Mouse (Mus musculus): ENCODE measurements at regions not wholly inside any gene's neighbourhood (a gene's known extent, or its start where the extent isn't known, plus 50 kb on each side); places are given as distances from the start of the nearest gene placed in this dataset.

DNA sequence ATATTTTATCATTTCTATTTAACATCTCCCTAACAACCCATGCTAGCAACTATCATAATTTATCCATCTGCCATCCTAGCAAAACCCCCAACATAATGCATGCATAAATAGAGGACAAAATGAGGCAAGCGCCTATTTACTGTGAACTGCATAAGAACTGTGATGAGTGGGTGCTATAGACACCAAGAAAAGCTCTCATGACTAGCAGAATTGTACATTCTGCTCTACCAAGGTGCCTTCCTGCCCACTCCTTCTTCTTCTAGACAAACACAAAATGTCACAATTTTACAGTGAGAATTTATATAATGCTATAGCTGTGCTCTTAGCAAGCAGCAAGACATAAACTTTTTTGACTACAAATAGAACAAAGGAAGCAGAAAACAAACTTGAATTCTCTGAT is 305.9 kb downstream of the Brinp1 start:
- Histone ChIP-seq H3K36me3 (no peaks in the 10 kb centered on the region), H3K4me3 (no peak overlapping the region), H3K9ac (no peak overlapping the region), H3K27me3 (replicated peaks) (no peaks in the 10 kb centered on the region), H3K9me3 (no peaks in the 10 kb centered on the region), H3K4me1 (no peaks in the 10 kb centered on the region), H3K27ac (no peak overlapping the region), H3K4me2 (replicated peaks) (no peak overlapping the region)
- 84% methylated on average over 1 of the region's 1 CpGs for WGBS
- no peak for ATAC-seq (ENCODE audit: low FRiP score, low read depth)

DNA sequence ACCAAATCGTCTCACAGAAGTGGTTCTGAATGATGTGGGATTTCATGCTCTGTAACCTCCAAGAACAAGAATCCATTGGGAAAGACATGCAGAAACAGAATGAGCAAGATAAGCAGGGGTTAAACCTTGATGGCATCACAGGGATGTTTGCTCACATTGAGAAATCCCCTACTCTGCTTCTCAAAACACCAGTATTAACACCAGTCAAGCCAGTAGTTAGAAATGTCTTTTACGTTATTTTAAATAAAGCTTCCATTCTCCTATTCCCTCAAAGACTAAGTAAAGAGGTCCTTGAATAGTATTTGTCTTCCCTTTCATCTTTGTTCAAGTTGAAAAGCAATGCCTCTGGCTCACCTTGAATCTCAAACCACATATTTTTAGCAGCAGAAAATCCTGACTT is 320.9 kb downstream of the Brinp1 start:
- H3K4me3 ChIP-seq, result no peak overlapping the region
- ATAC-seq (ENCODE audit: low FRiP score, low read depth), result no peak
- no peak overlapping the region for H3K27ac ChIP-seq
- 86% methylated on average over 2 of the region's 2 CpGs for WGBS
- no peaks in the 10 kb centered on the region for H3K4me1 ChIP-seq
- H3K9me3 ChIP-seq, result no peaks in the 10 kb centered on the region
- no peaks in the 10 kb centered on the region for H3K36me3 ChIP-seq
- H3K27me3 ChIP-seq (replicated peaks), result no peaks in the 10 kb centered on the region
- no peak overlapping the region for H3K4me2 ChIP-seq (replicated peaks)
- H3K9ac ChIP-seq, result no peak overlapping the region

DNA sequence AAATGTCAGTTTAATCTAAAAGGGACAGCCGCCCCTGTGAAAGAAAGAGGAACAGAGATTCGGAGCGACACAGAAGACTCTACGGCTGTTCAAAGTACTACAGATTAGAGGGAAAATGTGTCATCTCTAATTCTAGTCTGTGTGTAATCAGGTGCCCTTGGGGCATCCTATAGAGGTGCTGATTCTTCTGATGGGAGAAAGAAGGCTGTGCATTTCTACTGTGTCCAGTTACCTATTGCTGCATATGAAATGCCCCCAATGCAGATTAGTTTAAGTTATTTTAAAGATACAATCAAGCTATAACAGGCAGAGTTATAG is 330.2 kb downstream of the Brinp1 start:
- H3K36me3 ChIP-seq, result no peaks in the 10 kb centered on the region
- no peaks in the 10 kb centered on the region for H3K9me3 ChIP-seq
- H3K27ac ChIP-seq, result no peak overlapping the region
- ATAC-seq (ENCODE audit: low FRiP score, low read depth), result peak; percentile 63; the same call in 1 of the 2 replicates
- H3K4me3 ChIP-seq, result no peak overlapping the region
- H3K4me2 ChIP-seq (replicated peaks), result no peak overlapping the region
- no peaks in the 10 kb centered on the region for H3K27me3 ChIP-seq (replicated peaks)
- no peak overlapping the region for H3K9ac ChIP-seq
- H3K4me1 ChIP-seq, result peaks cover 6% of the 10 kb centered on the region; the same call in 1 of the 2 replicates
- WGBS, result 39% methylated on average over 4 of the region's 4 CpGs

DNA sequence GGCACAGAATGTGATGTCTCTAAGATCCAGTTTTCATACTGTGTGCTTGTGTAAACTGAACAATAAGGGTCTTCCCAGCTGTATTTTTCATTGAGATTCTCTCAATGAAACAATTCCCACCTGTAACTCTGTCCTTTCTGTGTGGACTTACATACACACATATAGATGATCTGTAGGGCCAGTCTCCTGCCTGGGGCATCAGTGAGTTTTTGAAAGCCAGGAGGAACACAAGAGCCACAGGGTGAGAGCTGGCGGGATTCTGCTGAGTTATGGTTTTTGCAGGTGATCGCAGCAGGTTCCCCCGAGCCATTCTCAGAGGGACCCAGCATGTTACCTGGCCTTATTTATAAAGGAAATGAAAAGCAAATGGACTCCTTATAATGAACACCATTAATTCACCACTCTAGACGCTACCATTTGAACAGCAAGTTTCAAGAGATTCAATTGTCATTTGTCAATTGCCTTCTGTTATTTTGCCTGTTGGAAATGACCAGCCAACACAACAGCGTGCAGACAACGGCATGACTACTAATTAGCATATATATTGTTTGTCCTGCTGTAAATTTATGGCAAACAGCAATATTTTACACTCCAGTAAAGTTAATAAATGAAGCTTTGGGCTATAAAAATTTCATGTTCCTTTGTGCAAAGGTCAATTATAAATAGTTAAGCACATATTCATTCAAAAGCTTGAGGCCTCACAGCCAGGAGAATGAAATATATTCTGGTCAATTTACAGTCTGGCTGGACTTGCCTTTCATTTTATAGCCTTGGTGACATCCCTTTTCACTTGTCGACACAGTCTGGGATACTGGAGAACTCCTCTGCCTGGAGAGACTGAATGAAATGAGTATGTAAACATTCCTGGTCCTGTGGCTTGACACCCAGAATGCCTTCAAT is 330.8 kb downstream of the Brinp1 start:
- H3K9ac ChIP-seq, result no peak overlapping the region
- peaks cover 6% of the 10 kb centered on the region; the same call in 1 of the 2 replicates for H3K4me1 ChIP-seq
- no peaks in the 10 kb centered on the region for H3K9me3 ChIP-seq
- H3K4me3 ChIP-seq, result no peak overlapping the region
- no peaks in the 10 kb centered on the region for H3K36me3 ChIP-seq
- 36% methylated on average over 7 of the region's 7 CpGs for WGBS
- H3K4me2 ChIP-seq (replicated peaks), result no peak overlapping the region
- no peaks in the 10 kb centered on the region for H3K27me3 ChIP-seq (replicated peaks)
- H3K27ac ChIP-seq, result no peak overlapping the region
- ATAC-seq (ENCODE audit: low FRiP score, low read depth), result peak; percentile 82

DNA sequence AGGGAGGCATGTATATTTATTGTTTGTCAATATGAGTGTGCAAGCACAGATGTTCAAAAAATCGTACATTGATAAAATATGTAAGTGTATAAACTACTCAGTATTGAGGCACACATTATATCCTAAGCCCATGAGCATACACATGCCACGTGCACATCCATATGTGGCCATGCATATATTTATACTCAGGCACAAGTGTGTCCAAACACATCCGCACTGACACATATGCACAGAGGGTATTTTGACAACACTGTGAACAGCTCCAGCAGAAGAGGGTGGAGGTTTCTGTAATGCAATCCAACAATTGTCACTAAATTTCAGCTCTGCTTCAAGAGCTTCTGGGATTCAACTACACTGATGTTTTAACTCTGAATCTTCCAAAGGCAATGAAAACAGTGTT is 333.6 kb downstream of the Brinp1 start:
- Histone ChIP-seq H3K4me3 (no peak overlapping the region), H3K9ac (no peak overlapping the region)
- WGBS, result 92% methylated on average over 3 of the region's 3 CpGs

DNA sequence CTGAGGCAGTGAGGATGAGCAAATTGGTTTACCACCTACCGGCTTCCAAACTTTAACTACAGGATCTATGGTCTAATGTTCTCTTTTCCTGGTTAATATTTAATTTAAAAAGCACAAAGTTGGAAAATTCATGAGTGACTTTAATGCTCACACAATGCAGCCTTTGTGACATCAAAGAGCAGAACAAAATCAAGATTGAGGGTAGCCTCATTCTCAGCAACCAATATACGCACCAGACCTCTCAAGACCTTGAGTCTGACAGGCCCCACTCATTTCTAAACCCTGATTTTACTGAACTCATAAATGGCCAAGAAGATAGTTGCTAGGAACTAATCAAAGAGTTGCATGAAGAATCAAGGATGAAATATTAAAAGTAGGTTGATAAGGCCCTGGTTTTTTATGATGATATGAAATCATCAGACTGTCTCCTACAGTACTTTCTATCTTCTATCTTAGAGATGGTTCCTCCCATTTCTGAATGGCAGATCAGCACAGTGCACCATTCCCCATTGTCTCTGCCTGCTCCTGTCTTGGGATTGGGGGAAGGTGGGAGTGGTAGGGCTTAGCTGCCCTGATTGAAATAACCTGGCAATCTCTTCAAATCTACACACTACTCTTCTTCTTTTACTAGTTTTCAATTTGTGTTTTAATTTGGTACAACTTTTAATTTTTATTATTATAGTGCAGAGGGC is 338.3 kb downstream of the Brinp1 start:
- no peak overlapping the region for H3K27ac ChIP-seq
- no peaks in the 10 kb centered on the region for H3K27me3 ChIP-seq (replicated peaks)
- H3K4me3 ChIP-seq, result no peak overlapping the region
- H3K4me2 ChIP-seq (replicated peaks), result no peak overlapping the region
- H3K4me1 ChIP-seq, result no peaks in the 10 kb centered on the region
- H3K9ac ChIP-seq, result no peak overlapping the region
- no peak for ATAC-seq (ENCODE audit: low FRiP score, low read depth)
- no peaks in the 10 kb centered on the region for H3K9me3 ChIP-seq
- WGBS, result 90% methylated on average over 2 of the region's 2 CpGs
- H3K36me3 ChIP-seq, result no peaks in the 10 kb centered on the region

More for the DNA sequence above, 333.6 kb downstream of the Brinp1 start:
- no peaks in the 10 kb centered on the region for H3K9me3 ChIP-seq
- no peak for ATAC-seq (ENCODE audit: low FRiP score, low read depth)
- H3K36me3 ChIP-seq, result no peaks in the 10 kb centered on the region
- no peak overlapping the region for H3K27ac ChIP-seq
- H3K4me1 ChIP-seq, result peaks cover 6% of the 10 kb centered on the region; the same call in 1 of the 2 replicates
- no peaks in the 10 kb centered on the region for H3K27me3 ChIP-seq (replicated peaks)
- H3K4me2 ChIP-seq (replicated peaks), result no peak overlapping the region

DNA sequence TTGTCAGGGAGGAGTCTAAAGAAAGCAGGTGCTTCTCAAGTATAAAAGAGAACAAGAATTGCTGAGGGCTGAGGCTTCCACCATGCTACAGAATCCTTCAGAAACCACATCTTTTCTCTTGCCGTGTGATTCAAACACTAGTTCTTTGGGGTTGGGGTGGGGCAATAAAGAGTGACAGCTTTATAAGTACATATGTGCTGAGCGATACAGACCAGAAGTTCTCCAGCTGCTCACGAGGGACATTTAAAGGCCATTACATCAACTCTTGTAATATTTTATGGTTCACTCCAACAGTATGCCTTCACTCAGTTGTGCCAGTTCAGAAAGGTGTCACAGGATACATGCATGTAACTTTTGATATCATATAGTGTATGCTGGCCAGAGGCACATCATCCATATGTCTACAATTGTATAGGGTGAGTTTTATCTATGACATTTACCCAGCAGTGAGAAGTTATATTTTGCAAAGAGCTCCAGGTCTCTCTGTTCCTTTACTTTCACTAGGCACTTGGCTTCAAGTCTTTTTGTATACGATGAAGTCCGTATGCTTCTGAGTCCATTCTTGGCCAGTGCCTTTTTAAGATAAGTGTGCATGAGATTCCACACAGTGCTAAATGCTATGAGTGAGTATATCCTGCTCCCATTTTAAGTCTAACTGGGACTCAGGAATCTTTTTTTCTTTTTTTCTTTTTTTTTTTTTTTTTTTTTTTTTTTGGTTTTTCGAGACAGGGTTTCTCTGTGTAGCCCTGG is 341.8 kb downstream of the Brinp1 start:
- Histone ChIP-seq H3K4me2 (replicated peaks) (no peak overlapping the region), H3K9ac (no peak overlapping the region), H3K27me3 (replicated peaks) (no peaks in the 10 kb centered on the region), H3K4me3 (no peak overlapping the region), H3K36me3 (no peaks in the 10 kb centered on the region), H3K9me3 (no peaks in the 10 kb centered on the region), H3K27ac (no peak overlapping the region), H3K4me1 (no peaks in the 10 kb centered on the region)
- WGBS, result 92% methylated on average over 5 of the region's 6 CpGs
- no peak for ATAC-seq (ENCODE audit: low FRiP score, low read depth)

DNA sequence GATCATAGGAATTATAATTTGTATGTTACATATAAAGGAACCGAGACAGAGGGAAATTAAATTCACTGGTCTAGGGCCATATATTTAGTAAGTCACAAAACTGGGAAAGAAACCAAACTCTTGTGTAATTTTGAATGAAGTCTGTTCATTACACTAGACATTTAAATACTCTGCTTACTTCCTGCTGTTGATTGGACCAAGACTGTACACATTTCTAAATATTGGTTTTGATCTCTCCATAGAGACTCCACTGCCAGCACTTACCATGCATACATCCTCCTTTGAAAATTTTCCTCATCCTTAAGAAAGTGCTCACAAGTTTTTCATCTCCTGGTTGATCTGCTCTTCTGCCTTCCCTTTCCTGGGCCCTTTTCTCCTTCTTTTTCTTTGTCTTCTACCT is 358.9 kb downstream of the Brinp1 start:
- no peaks in the 10 kb centered on the region for H3K36me3 ChIP-seq
- H3K27me3 ChIP-seq (replicated peaks), result no peaks in the 10 kb centered on the region
- no peak overlapping the region for H3K9ac ChIP-seq
- no peak overlapping the region for H3K4me2 ChIP-seq (replicated peaks)
- ATAC-seq (ENCODE audit: low FRiP score, low read depth), result no peak
- H3K4me3 ChIP-seq, result no peak overlapping the region
- H3K4me1 ChIP-seq, result no peaks in the 10 kb centered on the region
- H3K9me3 ChIP-seq, result no peaks in the 10 kb centered on the region
- 86% methylated on average over 1 of the region's 1 CpGs for WGBS
- H3K27ac ChIP-seq, result no peak overlapping the region

DNA sequence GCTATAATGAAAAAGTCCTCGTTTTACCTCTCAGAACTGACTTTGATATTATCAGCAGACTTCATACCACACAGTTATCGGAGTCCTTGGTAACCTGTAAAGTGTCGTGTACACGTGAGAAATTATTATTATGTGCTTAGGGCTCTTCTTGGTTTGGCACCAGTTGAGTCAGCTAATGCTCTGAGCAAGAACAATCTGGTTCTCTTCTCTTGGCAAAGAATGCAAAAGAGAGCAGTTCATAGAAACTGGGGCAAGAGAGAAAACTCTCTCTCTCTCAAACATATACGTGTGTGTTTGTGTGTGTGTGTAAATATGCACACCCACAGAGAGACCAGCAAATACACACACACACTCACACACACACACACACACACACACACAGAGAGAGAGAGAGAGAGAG is 378.8 kb downstream of the Brinp1 start:
- Histone ChIP-seq H3K4me2 (replicated peaks) (no peak overlapping the region), H3K36me3 (no peaks in the 10 kb centered on the region), H3K9me3 (no peaks in the 10 kb centered on the region), H3K4me3 (no peak overlapping the region), H3K27me3 (replicated peaks) (no peaks in the 10 kb centered on the region), H3K27ac (no peak overlapping the region), H3K4me1 (no peaks in the 10 kb centered on the region), H3K9ac (no peak overlapping the region)
- WGBS, result 85% methylated on average over 5 of the region's 5 CpGs
- no peak for ATAC-seq (ENCODE audit: low FRiP score, low read depth)

DNA sequence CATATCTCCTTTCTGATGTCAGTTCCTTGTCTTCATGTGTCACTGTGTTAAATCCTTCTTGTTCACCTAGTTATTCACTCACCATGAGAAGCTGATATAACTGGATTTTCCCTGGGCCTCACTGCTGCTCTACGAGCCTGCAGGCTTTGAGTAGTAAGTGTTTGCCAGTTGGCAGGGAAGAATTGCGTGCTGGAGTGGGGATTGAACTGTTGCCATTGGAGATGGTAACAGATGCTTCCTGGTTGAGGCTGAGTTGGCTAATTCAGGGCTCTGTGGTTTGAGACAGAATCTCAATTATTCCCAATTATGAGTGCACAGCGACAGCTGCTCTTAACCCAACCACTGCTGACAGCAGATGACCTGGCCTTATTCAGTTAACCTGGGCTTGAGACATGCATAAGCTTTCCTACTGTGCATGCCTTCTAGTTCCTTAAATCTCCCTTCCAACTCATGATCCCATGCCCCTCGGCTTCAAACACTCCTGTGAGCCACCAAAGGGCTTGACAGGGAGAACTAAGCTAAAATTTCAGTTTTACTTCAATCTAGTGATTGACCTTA is 379.5 kb downstream of the Brinp1 start:
- ATAC-seq (ENCODE audit: low FRiP score, low read depth), result no peak
- Histone ChIP-seq H3K4me2 (replicated peaks) (no peak overlapping the region), H3K27me3 (replicated peaks) (no peaks in the 10 kb centered on the region), H3K36me3 (no peaks in the 10 kb centered on the region), H3K9ac (no peak overlapping the region), H3K9me3 (no peaks in the 10 kb centered on the region), H3K4me1 (no peaks in the 10 kb centered on the region), H3K4me3 (no peak overlapping the region), H3K27ac (no peak overlapping the region)
- 86% methylated on average over 4 of the region's 4 CpGs for WGBS

DNA sequence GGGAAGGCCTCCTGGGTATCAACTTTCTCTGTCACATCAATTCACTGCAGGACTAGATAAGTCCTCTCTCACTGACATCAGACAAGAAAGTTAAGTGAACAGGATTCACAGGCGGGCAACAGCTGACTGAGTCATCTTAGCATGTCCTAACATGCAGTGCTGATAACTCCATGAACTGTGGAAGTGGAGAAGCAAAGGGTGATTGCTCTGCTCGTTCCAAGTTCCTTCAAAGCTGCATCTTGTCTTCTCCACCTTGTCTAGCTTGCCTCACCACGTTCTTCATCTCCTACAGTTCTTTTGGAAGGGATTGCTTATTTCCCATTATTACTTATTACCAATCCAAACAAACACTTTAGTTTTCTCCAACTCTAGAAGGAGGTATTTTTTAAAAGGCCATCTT is 380.9 kb downstream of the Brinp1 start:
- ATAC-seq (ENCODE audit: low FRiP score, low read depth), result no peak
- no peak overlapping the region for H3K4me3 ChIP-seq
- no peak overlapping the region for H3K4me2 ChIP-seq (replicated peaks)
- 84% methylated on average over 3 of the region's 3 CpGs for WGBS
- no peak overlapping the region for H3K27ac ChIP-seq
- no peaks in the 10 kb centered on the region for H3K4me1 ChIP-seq
- no peak overlapping the region for H3K9ac ChIP-seq
- H3K36me3 ChIP-seq, result no peaks in the 10 kb centered on the region
- no peaks in the 10 kb centered on the region for H3K27me3 ChIP-seq (replicated peaks)
- no peaks in the 10 kb centered on the region for H3K9me3 ChIP-seq

DNA sequence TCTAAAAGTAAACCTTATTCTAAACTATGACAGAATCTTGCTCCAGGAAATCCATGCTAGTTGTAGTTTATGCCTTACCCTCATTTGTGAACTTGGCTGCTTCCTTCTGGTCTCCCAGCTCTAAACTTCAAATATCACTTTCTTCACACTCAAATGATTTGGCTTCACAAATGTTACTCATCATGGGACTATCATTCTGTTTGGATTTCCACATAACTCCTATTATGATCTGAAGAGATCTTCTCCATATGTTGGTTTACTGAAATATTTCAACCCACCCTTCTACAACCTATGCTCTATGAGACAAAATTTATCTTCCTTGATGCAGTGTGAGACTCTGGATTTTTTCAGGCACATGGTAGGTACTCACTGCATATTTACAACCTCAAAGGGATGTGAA is 381.7 kb downstream of the Brinp1 start:
- Histone ChIP-seq H3K27ac (no peak overlapping the region), H3K4me1 (no peaks in the 10 kb centered on the region), H3K27me3 (replicated peaks) (no peaks in the 10 kb centered on the region), H3K9ac (no peak overlapping the region), H3K9me3 (no peaks in the 10 kb centered on the region), H3K4me3 (no peak overlapping the region), H3K4me2 (replicated peaks) (no peak overlapping the region), H3K36me3 (no peaks in the 10 kb centered on the region)
- ATAC-seq (ENCODE audit: low FRiP score, low read depth), result no peak

All from neural tube, embryonic 12.5 days (tissue).